Mouse (Mus musculus): Measurements from ENCODE around the gene Defb48. TPM values are rescaled to one million over a fixed set of nuclear protein-coding genes. Genes with fewer than 3 reads are reported as not detected.
A peak's percentile ranks its signal among the peaks of the same experiment; 100 is the strongest.

Defb48 gene
- not detected in 2 replicates for total RNA-seq (2017)

DNA sequence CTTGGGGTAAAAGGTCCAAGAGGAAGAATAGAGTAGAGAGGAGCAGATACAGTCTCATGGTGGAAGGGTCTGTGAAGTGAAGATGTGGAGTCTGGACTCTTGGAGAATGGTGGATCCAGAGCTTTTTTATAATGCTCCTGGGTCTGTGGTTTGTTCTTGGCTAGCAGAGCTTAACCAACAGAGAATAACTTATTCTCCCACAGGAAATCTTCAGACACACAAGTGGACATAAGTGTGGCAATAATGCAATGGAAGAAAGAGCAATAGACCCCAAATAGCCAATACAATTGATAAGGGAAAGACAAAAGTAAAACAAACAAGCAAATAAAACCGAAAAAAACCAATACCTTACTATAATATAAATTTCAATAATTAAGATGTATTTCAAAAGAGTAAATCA lies at the start of gene Defb48:
Gene Defb48, minus strand, starts transcription at position 101 of the 400 bp plus-strand sequence.
- no peak for ATAC-seq (replicated peaks; ENCODE audit: low read depth, poor library complexity, severe bottlenecking)

DNA sequence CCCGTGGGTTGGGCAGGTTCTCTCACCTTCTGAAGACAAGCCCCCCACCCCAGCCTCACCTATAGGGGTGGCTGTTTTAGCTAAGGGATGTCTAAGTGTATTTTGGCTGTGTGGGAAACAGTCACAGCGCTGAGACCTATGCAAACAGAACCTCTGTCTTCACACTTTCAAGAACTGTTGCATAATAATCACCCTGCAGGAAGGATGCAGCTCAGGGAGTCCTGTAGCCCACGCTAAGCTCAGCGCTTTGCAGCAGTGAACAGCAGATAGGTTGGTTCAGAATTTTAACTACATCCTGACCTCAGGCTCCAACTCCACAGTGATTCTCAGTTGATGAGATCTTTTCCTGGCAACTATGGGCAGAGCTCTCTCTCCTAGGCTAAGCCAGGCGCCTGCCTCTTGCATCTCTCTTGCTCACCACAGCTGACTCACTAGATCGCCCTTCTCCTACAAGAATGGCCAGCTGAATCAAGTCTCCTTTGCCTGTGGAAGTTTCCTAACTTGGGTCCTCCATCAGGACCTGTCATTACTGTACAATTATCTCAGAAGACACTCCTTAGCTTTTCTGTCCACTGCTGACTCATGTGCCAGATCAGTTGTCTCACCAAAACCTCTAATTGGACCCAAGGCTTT lies 36.3 kb upstream of the Defb48 start:
- ATAC-seq (replicated peaks; ENCODE audit: low read depth, poor library complexity, severe bottlenecking) = no peak

DNA sequence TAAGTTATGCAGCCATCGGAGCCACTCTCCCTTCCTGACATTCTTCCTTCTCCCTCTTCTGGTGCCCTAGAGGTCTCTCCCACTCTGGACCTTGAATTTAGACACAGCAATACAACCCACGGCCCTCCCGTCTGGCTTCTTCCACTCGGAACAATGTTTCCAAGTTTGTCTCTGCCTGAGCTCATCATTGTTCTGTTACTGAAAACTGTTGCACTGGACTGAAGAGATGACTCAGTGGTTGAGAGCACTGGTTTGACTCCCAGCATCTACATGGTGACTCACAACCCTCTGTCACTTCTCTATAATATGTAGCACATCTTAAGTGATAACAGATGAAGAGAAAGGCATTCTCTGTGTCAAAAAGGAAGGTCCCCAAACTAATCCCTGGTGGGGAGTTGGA lies 30.4 kb upstream of the Defb48 start:
- ATAC-seq (replicated peaks; ENCODE audit: low read depth, poor library complexity, severe bottlenecking) = no peak

DNA sequence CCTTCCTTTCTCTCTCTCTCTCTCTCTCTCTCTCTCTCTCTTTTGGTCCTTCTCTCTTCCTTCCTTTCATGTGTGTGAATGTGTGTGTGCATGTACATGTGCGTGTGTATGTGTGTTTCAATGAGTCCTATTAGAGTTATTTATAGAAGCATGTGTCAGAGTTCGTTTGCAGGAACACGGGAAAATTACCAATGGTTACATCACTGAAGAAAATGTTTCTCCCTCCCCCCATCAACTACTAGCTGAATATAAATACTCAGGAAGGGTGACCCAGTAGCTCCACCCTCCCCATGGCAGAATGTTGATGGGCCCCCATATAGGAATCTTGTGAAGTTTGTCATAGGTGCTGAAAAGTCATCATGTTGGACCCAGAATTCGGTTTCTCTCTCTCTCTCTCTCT lies 28.8 kb upstream of the Defb48 start:
- no peak for ATAC-seq (replicated peaks; ENCODE audit: low read depth, poor library complexity, severe bottlenecking)

DNA sequence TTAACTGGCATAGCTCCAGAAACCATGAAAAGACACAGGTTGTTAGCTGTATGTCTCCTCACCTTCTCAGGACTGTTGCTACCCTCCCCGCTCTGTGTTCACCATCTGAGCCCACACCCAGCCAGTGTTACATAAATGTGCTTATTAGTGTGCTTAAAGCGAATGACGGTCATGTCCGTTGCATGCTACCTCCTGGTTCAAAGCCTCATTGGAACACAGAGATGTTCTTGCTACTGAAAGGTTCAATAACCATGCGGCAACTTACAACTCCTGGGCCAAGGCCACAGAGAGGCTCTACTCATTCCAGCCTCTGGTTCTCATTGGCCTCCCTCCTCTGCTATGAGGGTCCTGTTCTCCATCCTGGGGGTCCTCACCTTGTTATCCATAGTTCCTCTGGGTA lies 27.2 kb upstream of the Defb48 start, which contains the start of gene Defb43:
Gene Defb43, plus strand, starts transcription at position 301 of the 400 bp plus-strand sequence.
- ATAC-seq (replicated peaks; ENCODE audit: low read depth, poor library complexity, severe bottlenecking) = no peak

DNA sequence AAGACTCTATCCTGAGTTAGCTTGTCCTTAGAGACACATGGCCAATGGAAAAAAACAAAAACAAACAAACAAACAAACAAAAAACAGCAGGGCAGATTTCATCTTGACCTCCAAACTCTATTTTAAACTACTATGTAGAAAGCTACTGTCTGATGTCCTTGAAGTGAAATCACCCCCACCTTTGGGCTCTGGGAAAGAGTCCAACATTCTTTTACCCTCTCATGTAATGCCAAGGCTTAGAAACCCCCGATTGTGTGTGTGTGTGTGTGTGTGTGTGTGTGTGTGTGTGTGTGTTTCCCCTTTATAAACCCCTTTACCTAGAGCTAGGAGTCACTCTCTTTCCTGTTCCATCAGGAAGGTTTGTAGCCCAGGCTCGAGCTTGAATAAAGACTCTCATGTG lies 18.3 kb upstream of the Defb48 start:
- ATAC-seq (replicated peaks; ENCODE audit: low read depth, poor library complexity, severe bottlenecking) = no peak

DNA sequence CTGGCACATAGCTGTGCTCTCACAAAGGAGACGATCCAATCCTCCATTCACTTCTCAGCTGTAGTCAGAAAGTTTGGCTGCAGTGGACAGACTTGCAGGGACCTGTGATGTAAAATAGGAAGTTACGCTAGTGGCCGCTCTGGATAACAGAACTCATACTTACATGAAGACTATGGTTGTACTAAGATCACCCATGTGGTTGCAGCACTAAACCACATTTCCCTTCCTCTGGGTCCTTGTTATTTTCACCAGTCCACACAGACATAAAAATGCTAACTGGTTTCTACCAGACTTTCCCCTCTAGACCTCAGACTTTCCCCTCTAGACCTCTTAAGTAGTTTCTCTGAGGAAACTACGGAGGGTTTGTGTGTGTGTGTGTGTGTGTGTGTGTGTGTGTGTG lies 14.7 kb upstream of the Defb48 start:
- peak; percentile 99 for ATAC-seq (replicated peaks; ENCODE audit: low read depth, poor library complexity, severe bottlenecking)

DNA sequence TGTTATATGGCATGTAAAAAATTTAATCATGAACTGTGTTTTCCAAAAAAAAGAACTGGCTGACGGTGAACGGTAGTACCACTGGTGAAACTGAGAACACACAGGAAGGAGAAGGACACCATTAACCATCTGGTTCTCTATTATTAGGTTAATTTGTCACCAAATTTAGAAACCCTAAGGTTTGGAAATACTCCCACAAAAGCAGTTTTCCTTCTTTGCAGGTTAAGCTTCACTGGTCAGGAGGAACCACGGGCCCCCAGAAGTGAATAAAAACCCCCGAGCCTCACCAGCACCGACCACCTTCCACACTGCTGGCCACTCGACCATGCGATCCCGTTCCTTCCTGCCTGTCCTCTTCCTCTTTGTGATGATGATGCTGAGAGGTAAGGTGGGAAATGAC lies 13.5 kb upstream of the Defb48 start, which contains the start of gene Defb47:
Gene Defb47, plus strand, starts transcription at position 301 of the 400 bp plus-strand sequence.
- no peak for ATAC-seq (replicated peaks; ENCODE audit: low read depth, poor library complexity, severe bottlenecking)

DNA sequence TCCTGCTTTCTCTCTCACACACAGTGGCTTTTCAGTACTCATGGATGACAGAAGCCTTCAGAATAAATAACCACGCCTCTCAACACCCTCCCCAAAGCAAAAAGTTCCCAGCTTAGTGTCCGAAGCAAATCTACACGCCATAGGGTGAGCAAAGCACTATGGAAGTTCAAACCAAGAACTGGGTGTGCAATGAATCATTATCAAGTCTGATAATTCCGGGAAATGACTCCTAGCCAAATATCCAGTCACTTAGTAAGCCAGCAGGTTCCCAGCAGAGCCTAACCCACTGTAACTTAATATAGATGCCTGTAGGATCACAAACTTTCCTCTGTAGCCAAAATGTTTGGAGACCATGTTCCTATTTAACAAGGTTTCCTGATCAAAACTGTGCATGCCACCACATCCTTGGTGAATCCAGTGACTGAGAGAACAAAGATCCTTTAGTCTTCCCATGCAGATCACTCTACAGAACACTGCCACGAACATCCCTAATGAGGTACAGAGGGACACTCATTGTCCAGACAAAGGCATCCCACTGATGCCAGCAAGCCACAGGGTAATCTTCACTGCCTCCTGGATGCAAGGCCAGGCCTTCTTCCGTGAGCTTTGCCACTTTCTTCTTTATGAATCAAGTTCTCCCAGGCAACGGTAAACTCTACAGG lies 7.7 kb upstream of the Defb48 start:
- ATAC-seq (replicated peaks; ENCODE audit: low read depth, poor library complexity, severe bottlenecking) = no peak

DNA sequence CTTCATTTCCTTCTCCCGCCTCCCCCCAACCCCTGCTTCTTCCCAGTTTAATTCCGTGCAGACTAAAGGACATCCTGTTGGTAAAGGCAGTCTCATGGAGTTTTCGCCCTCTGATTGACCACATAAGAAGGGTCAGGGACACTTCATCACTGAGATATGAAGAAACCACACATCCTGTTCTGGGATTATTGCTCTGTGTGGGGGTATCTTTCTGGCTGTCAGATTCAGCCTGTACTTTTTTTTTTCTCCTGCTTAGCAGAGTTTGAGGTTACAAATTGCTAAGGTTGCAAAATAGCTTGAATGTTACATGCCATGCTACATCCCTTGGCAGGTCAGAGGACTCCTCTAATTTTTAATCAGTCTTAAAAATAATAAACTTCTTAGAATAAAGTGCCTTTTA lies 7.0 kb upstream of the Defb48 start:
- 0 out of 2 replicates have a peak, but pooled peaks have one; percentile 25 for ATAC-seq (replicated peaks; ENCODE audit: low read depth, poor library complexity, severe bottlenecking)

DNA sequence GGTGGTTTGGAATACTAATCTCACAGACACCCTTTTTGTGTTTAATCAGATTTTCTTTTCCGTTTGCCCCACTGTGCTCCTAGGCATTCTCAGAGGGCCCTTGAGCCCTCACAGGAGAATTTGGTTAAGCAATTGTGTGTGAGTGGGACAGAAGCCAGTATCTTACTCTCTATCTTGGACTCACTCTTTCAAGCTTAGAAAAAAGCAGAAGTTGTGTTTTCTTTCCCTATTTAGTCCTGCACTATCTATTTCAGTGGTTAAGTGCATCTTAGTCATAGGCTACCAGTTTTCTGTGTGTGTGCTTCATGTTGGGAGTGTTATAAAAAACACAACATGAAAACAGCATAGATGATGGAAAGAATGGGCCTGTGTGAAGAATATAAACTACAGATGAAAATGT lies 4.5 kb downstream of the Defb48 start:
- peak; percentile 91 for ATAC-seq (replicated peaks; ENCODE audit: low read depth, poor library complexity, severe bottlenecking)

DNA sequence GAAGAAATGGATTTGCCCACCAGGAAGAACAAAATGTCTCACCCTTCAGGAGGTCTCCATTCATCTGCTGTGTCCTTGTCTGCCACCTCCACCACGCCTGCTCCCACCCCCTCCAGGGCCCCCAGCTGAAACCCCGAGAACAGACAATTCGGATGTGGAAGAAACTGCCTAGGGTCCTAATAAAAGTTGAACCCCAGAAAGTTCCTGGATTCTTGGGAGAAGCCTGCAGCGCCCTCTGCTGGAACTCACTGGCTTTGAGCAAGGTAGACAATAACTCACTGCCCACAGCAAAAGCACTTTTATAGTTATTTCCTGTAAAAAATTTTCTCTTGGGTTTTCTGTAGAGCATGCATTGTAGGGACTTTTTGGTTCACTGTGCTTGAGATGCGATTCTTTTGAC lies 9.3 kb downstream of the Defb48 start:
- ATAC-seq (replicated peaks; ENCODE audit: low read depth, poor library complexity, severe bottlenecking) = peak; percentile 40

DNA sequence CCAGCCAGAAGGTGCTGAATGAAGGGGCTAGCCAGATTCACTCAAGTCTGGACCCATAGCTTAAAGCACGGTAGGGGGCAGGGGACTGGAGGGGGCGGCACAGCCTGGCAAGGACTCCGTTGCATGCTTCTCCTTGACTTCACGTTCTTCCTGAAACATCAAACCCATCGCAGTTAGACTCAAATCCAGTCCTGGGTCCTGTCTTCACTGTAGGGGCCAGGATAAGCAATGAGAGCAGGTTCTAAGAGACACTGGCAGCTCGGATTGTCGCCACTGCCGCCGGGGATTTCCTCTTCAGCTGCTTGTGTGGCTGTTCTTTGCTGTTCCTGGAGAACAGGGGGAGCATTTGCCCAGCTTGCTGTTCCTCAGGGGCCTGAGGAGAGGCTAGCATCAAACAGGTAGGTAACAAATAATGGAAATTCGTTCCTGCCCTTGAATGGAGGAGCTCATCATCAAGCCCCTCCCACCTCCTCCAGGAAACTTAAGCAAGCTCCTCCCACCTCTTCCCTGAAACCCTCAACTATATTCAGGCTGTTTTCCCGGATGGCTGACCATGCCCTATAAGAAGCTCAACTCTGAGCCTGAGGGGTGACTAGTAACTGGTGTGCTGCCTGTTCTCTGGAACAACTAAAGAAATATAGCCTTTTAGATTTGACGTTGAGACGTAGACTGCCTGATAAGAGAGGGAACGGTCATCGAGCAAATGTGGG lies 18.3 kb downstream of the Defb48 start:
- 0 out of 2 replicates have a peak, but pooled peaks have one; percentile 11 for ATAC-seq (replicated peaks; ENCODE audit: low read depth, poor library complexity, severe bottlenecking)

DNA sequence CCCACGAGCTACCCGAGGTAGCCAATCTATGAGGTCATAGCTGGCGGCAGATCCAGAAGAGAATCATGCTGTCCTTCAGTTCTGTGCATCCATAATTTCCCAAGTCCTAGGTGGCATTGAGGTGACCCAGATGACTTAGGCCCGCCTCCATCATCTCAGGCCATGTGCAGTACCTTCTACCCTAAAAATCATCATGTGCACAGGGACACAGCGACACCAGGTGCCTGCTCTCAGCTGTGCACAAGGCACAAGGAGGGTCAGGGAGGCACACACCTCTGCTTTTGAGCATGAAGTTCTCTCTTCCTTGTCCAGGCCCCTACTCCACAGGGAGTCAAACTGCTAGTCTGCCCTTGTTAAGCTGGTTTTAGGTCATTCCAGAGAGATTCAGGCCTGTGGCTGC lies 19.0 kb downstream of the Defb48 start:
- ATAC-seq (replicated peaks; ENCODE audit: low read depth, poor library complexity, severe bottlenecking) = no peak

DNA sequence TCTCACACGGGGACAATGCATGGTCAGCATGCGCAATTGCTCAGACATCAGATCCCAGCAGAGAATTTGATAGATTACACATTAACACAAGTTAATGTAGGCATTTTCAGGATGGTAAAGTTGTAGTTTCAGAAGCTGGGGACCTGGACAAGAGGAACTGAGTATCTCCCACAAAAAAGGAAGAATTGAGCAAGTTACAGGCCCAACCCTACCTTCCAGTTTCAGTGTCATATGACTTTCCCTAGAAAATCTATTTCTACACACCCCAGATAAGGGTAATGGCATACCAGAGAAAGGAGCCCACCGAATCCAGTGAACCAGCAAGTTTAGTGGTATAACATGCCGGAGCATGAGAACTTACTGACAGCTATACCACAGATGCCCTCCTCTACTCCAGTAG lies 20.7 kb downstream of the Defb48 start:
- peak; percentile 56 for ATAC-seq (replicated peaks; ENCODE audit: low read depth, poor library complexity, severe bottlenecking)

DNA sequence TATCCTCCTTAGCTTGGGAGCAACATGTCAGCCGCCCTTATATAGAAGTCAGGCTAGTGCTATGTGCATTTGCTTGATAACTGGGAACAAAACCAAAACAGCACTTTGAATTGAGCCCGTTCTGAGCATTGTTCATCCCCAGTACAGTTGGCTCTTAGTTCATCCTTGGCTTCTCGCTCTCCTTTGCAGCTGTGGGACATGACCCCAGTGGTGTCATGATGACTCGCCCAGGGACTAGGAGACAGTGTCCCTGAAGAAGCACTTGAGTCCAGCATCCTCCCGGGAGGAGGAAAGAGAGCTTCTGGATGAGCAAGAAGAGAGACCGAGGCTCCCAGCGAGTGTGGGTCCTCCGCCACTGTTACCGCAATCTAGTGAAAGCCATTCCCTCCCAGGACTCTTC lies 28.2 kb downstream of the Defb48 start:
- ATAC-seq (replicated peaks; ENCODE audit: low read depth, poor library complexity, severe bottlenecking) = no peak

DNA sequence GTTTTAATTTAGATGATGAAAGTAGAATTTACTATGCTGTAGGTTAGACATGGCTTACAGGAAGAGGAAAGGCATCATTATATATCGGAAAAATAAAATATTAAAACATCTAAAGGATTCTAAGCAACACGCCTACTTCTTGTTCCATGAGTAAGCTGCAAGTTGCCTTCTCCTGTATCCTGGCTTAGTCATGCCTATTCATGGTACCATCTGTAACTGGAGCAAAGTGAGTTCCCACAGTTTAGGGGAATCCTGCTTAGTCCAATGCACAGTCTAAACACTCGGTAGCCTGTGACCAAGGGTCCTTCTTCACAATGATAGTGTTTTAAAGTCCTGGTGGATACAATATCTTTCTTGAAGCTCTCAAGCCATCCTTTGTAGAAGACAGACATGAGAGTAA lies 37.5 kb downstream of the Defb48 start:
- no peak for ATAC-seq (replicated peaks; ENCODE audit: low read depth, poor library complexity, severe bottlenecking)

DNA sequence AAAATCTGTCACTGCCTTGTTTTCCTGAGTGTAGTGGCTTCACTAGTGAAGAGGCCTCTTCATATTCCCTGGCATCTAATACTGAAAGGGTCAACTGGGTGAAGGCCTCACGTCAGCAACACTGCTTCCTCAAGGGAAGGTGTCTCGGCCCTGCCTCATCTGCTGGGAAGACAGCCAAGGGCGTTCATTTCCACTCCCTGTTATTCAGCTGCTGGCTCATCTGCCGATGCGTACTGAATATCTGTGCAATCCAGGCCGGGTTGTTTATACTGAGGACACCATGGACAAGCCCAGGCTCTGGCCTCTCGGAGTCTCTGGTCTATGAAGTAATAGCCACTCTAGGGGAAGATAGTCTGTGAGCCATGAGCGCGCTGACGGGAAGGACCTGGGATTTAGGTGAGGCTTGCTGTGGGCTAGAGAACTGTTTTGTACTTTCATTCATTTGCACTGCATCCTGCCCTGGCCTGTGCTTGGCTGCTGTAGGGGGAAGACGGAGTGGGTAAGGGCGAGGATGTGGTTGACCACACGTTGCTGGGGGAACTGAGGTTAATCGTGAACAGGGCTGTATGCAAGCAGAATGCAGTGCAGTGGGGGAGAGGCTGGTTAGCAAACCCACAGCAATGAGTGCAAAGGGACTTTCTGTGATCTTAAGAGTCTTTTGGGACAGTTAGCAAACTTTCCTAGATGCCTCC lies 43.8 kb downstream of the Defb48 start:
- peak; percentile 100 for ATAC-seq (replicated peaks; ENCODE audit: low read depth, poor library complexity, severe bottlenecking)

DNA sequence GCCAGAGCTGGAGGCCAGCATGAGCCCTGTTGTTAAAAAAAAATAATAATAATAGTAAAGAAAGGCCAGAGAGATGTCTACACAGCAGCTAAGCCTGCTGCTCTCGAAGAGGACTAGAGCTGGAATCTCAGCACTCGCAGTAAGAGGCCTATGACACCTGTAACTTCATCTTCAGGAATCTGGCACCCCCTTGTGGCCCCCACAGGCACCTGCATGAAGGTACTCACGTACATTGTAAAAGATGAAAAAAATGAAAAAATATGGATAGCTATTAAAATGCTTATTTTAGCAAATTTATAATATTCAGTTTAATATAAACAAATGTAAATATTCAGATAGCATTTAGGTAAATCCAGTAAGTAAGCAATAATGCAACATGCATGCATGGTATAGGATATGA lies 44.9 kb downstream of the Defb48 start:
- ATAC-seq (replicated peaks; ENCODE audit: low read depth, poor library complexity, severe bottlenecking) = no peak

DNA sequence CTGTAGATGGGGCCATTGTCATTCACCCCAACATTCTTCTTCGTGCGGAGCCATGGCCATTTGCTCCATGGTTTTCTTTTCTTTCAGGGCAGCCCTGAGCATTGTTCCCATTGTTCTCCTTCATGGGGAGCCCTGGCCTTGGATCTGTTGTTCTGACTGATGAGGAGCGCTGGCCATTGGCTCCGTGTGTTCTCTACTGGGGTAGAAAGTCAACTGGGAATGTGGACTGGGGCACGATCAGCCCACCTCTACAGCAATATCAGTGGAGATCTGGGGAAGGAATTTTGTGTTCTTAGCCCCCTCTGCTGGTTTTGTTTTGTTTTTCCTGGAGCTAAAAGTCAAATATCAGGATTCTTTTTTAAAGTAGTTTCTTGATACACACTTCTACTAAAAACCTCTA lies 46.6 kb downstream of the Defb48 start:
- no peak for ATAC-seq (replicated peaks; ENCODE audit: low read depth, poor library complexity, severe bottlenecking)

Data from common myeloid progenitor, adult 5-6 weeks (primary cell).